Mouse (Mus musculus) bone marrow, adult 2 months (tissue): ENCODE results near the gene Ydjc.

ENCODE experiments used
- CTCF ChIP-seq: fragments of 200-500 bp; IDR thresholded peaks from 2 replicates; pipeline ENCODE4 v1.5.1; 2011; ENCODE audit warnings: low read length, control low read depth; ENCODE audit not compliant: control insufficient read depth, insufficient read depth
- POLR2A ChIP-seq: fragments of 200-500 bp; IDR thresholded peaks from 2 replicates; pipeline ENCODE4 v1.6.1; 2011; ENCODE audit warnings: low read depth, mild to moderate bottlenecking, control low read depth, low read length, borderline replicate concordance; ENCODE audit not compliant: control insufficient read depth

GRCm38 (mm10) chr16:17096938-17097337 lies 47.5 kb upstream of the Ydjc start:
- TF ChIP-seq CTCF (no peak), POLR2A (no peak)
